Mouse (Mus musculus): ENCODE measurements around the gene Tgm4.

The Tgm4 gene

DNA sequence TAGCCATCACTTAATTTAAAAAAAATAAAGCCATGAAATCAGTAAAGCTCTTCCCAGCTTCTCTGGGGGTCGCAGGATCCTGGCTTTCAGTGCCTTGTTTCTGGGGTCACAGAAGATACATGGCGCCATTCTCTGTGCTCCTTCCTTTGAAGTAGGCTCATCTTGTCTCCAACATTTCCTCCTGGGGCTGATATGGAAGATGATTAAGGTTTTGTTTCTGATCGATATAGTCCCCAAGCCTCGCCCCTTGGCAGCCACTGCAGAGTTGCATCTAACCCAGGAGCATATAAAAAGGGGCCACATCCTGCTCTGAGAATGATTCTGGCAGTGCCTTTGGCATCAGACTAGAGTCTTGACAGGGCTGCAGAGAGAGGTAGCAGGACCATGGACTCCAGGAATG, at the start of gene Tgm4:
Gene Tgm4, plus strand, starts transcription at position 301 of the 400 bp plus-strand sequence.
- DNase-seq (ENCODE audit: low spot score in 2 of 2), result no peak

DNA sequence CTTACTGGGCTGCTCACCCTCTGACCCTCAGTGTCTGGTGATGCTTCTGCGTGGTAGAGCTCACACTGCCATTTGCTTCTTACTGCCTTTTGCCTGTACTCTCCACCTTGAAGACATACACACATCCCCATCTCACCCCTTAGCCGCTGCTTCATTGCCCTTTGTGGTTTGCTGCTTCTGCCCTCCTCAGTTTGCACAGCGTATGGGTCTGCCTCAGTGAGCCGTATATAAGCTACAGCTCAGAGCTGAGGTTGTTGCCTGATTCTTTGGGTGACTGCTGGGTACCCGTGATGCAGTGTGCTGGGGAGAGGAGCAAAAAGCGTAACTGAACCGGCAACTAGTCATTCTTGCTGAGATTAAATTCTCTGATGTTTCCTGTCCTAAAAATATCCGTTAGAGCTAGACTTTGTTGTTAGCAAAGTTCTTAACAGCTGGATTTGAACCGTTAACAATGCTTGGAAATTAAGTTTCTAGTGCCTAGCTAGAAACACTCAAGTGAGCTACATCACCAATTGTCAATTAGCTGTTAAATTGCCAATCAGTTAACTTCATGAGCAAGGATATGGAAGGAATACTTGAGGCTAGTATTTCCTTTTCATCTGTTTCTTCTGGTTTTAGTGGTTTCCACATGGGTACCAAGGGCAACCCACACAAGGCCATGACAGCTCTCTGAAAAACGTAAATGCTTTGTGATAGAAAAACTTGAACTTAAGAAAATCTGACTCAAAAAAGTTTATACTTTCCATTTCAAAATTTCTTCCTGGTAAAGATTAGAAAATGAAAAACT, 35.9 kb upstream of the Tgm4 start:
- no peak for DNase-seq (ENCODE audit: low spot score in 2 of 2)

DNA sequence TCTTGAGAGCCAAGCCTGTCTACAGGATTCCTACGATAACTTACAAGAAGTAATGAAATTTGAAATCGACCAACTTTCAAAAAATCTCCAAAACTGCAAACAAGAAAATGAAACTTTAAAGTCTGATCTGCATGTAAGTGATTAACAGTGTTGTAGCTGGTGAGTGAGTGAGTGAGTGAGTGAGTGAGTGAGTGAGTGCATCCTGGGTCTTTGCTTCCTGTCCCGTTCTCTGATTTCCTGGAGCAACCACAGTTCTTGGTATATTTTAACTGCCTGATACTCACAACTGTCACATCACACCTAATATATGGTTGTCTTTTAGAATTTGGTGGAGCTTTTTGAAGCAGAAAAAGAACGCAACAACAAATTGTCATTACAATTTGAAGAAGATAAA, 35.3 kb upstream of the Tgm4 start:
- no peak for DNase-seq (ENCODE audit: low spot score in 2 of 2)

DNA sequence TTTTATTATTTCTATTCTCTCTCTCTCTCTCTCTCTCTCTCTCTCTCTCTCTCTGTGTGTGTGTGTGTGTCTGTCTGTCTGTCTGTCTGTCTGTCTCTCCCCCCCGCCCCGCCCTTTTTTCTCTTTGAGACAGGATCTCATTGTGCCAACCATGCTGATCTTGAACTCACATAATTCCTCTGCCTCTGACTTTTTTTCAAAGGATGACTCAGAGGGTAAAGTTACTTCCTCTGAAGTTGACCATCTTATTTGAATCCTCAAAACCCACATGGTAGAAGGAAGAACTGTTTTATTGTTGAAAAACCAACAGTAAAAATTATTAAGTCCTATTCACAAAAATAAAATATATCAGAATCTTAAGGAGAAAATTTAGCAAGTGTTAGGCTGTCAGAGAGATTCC, 29.8 kb upstream of the Tgm4 start:
- DNase-seq (ENCODE audit: low spot score in 2 of 2), result no peak

DNA sequence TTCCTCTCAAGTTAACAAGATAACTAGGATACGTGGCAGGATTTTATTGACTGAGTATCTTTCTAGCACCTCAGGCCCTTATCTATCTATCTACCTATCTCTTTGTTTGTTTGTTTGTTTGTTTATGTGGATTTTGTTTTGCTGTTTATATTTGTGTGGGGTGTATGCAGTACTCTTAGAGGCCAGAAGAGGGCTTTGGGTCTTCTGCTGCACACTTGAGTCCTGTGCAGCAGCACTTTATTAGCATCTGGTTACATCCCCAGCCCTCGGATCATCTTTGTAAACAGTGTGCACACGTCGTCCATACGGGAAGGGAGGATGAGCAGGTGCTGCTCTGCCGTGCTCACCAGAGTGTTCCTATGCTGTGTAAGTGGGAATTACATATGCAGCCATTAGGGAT, 28.5 kb upstream of the Tgm4 start:
- no peak for DNase-seq (ENCODE audit: low spot score in 2 of 2)

DNA sequence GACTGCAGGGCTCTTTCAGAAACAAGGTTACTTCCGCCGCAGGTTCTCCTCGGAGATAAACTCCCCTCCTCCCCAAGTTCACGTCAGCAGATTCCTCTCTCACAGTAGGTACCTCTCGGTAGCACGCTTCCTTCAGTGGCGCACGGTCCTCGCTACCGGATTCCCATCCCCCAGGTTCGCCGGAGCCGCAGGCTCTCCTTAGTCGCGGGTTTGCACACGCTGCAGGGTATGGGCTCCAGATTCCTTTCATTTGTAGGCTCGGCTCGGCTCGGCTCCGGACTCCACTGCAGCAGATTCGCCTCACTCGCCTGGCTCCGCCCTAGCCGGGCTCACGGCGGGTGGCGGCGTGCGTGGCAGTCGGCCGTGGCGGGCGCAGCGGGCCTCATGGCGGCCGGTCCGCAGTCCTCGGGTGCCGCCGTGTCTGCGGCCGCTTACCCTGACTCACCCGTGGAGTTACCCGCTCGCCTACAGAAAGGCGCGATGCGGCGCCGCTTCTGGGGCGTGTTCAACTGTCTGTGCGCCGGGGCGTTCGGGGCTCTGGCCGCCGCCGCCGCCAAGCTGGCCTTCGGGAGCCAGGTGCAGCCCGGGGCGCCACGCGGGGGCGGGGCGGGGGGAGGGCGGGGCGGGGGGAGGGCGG, 13.4 kb upstream of the Tgm4 start, which contains the start of gene Tmem42:
Gene Tmem42, plus strand, starts transcription at position 332 of the 637 bp plus-strand sequence.
- DNase-seq (ENCODE audit: low spot score in 2 of 2), result peak; percentile 65 to 87

DNA sequence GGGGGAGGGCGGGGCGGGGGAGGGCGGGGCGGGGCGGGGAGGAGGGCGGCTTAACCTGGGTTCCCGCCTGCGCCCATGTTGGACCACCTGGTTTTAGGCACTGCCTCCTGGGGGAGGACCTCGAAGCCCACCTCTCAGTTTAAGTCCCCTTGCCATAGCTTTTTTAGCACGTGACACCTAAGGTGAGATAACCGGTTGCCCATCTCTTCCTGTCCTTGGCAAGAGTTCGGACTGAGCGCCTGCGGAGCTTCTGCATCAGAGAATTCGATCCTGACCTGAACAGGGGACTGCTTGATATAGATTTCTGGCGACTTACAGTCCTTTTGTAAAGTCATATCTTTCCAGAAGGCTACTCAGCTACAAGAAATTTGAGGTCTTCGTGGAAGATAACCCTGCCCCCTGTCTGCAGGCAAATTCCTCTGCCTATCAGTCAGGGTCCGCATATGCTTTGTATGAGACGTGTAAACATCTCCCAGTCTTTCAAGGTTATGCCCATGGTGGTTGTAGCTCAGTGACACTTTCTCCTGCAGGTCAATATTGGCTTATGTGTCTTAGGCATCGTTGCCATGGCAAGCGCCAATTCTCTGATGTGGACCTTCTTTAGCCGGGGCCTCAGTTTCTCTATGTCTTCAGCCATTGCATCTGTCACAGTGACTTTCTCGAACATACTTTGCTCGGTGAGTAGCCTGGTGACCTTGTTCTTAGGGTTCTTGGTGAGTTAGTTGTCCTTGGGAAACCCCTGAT, 12.7 kb upstream of the Tgm4 start:
- DNase-seq (ENCODE audit: low spot score in 2 of 2), result peak in 1 of 2 experiments; percentile 36

DNA sequence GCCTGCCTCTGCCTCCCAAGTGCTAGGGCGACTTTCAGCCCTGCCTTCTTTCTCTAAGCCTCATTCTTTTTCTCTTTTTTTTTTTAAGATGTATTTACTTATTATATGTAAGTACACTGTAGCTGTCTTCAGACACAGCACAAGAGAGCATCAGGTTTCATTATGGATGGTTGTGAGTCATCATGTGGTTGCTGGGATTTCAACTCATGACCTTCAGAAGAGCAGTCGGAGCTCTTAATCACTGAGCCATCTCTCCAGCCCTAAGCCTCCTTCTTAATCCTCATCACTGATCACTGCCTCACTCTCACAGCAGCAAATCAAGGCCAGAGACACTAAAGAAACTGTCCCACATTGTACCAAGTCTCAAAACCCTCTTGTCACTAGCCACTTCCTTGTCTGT, 10.3 kb upstream of the Tgm4 start:
- DNase-seq (ENCODE audit: low spot score in 2 of 2), result no peak

DNA sequence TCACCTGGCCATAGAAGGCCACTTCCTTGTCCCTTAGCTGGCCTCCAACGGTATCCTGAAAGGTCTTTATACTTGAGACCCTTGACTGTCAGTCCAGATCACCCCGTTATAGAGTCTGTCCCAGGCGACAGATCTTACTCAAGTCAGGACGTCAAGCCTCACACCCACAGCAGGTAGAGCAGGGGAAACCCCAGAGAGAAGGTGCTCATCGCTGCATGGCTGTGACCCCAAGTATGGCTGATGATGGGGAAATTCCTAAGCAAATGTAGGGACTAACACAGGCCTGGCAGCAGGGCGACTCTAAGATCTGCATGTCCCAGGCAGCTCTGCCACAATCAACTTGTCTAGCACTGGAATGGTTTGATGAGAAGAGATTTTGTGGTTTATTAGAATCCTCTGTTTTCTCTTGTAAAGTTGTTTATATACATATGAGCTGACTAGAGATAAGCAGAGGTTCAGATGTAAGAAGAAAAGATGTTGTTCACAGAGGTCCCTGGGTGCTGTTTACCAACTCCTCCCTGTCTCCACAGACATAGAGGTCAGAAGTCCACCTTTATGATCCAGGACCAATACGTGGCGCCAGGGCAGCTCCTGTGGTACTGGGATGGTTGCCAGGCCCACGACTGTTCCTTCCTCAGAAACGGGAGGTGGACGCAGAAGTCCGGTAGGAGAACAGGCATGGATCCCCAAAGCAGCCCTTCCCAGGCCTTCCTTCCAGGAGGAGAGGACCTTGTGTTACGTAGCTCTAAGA, 2.9 kb upstream of the Tgm4 start:
- DNase-seq (ENCODE audit: low spot score in 2 of 2), result no peak

DNA sequence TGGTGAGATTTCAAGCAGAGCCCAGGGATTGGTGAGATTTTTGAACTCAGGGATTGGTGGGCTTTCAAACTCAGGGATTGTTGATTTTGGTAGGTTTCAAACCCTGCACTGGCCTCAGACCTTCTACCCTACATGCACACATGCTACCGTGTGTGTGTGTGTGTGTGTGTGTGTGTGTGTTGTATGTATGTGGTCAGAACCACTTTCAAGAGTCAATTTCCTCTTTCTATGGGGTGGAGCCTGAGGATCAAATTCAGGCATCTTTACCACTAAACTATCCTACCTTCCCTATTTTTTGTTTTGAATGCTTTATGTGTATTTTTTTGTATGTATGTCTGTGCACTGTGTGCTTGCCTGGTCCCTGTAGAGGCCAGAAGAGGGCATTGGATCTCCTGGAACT, 13.1 kb downstream of the Tgm4 start:
- DNase-seq (ENCODE audit: low spot score in 2 of 2), result no peak

DNA sequence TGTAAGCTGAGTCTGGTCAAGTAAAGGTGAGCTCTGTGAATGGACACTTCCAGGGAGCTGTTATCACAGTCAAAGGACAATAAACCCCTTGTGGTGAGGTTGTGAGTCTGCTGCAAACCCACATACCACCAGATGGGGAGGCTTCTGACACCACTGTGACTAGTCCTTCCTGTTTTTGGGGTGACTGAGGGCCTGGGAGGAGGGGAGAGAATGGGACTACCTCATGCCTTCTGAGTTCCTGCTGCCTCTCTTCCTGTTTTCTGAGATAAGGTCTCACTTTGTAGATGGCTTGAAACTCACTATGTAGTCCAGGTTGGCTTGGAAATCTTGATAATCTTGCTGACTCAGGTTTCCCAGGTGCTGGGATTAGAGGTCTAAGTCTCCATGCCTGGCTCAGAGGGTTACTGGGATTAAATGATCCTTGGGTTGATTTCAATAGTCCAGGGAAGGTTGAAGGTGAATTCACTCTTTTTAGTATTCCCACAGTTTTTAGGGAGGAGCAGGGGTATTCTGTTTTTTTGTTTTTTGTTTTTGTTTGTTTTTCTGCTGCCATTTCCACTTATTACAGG, 24.3 kb downstream of the Tgm4 start:
- DNase-seq (ENCODE audit: low spot score in 2 of 2), result no peak

DNA sequence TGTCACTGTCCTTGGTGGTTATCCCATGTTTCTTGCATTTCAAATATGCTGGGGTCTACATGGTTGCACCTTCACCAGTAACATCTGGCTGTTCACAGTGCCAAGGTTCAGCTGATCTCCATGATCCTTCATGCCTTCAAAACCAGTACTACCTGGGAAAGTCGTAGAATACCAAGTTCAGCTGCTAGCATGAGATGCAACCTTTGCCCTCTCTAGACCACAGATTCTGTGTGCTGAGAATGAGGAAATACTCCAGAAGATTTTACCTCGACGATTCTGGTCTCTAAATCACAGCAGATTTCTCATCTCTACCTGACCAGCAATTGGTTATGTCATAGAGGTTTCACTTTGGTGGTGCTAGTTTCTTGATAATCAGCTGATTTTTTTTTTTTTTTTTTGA, 25.6 kb downstream of the Tgm4 start:
- no peak for DNase-seq (ENCODE audit: low spot score in 2 of 2)

DNA sequence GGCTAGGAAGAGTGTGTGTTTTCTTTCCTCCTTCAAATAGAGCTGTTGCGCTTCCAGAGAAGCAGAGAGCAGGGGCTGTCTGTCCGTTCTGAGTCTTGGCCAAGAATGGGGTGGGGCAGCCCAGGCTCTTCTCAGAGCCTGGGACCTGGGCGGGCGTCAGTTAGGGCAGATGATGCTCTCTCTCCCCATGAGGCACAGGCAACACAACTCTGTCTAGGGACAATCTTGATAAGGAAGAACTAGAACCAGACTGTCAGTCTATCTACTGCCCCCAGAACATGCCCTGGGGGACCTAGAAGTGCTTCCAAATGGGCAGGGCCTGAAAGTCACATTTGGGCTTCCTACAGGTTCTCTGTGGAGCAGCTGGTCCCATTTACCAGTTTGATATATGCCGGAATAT, 44.6 kb downstream of the Tgm4 start:
- no peak for DNase-seq (ENCODE audit: low spot score in 2 of 2)

DNA sequence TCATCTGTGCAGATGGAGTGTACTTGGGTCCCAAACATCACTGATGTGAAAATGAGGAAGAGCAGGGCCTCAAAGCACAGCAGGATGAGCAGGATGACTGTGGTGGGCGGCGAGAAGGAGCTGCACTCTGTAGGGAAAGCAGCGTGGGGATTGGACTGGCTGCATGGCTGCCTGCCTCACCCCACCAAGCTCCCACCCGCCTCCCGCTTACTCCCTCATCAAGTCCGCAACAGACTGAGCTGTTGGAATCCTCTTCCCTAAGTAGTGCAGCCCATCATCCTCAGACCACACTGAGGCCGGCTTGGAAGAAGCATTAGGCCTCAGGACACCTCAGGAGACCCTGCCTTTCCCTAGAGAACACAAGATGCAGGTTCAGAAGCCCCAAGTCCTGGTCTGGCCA, 45.8 kb downstream of the Tgm4 start:
- DNase-seq (ENCODE audit: low spot score in 2 of 2), result peak in 1 of 2 experiments; percentile 13

DNA sequence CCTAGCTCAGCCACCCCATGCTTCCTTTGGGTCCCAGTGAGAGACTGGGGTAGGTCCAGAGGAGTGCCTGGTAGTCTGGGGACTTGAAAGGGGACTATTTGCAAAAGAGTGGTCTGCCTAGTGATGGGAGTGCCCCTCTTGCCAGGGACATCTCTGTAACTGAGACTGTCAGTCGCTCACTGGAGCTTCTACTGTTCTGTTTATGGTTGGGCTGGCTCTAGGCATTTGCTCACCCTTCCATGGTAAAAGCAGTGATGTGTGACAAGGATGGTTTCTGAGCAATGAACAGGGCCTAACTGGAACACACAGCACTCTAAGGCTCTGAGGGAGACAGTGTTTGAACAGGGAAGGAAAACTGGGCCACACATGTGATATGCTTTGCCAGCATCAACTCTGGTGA, 46.3 kb downstream of the Tgm4 start:
- no peak for DNase-seq (ENCODE audit: low spot score in 2 of 2)

DNA sequence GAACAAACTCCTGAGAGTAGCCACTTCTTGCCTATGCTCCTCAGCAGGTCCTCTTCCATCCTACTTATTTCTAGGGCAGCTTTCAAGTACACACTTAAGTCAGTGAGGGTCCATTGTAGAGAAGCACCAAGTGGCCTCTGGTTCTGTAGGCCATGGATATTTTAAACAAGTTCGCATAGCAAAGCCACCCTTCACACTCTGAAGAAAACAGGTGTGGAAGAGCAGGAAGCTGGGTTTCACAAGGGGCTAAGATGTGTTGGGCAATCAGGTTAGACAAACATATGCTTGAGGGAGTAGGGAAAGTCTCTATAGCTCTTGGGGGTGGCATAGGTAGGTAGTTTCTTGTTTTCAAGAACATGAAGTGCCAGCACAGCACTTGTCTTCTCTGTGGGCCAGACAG, 50.8 kb downstream of the Tgm4 start:
- no peak for DNase-seq (ENCODE audit: low spot score in 2 of 2)

DNA sequence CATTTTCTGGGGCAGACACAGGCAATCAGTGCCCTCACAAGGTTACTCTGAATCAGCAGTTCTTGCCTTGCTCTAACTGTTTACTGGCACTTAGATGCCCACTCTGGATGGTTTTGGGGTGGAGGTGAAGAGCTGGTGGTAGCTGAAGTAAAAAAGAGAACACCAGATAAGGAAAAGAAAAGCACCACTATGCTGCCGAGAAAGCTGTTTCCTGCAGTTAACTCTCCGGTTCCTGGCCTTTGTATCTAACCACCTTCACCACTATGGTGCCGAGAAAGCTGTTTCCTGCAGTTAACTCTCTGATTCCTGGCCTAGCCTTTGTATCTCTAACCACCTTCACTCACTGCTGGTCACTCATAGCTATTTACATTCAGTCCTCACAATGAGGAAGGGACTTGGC, 53.0 kb downstream of the Tgm4 start:
- no peak for DNase-seq (ENCODE audit: low spot score in 2 of 2)

DNA sequence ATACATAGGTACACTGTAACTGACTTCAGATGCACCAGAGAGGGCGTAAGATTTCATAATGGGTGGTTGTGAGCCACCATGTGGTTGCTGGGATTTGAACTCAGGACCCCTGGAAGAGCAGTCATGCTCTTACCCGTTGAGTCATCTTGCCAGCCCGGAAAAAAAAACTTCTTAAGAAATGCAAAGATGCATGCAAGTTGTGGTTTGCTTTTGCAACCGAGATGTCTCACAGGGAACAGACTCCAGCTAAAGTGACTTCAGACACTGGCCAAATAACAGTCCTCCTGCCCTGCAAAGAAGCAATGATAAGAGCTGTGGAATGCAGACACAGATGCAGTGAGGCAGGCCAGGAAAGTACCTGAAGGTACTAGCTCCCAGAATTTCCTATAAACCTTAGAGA, 56.3 kb downstream of the Tgm4 start:
- DNase-seq (ENCODE audit: low spot score in 2 of 2), result no peak

DNA sequence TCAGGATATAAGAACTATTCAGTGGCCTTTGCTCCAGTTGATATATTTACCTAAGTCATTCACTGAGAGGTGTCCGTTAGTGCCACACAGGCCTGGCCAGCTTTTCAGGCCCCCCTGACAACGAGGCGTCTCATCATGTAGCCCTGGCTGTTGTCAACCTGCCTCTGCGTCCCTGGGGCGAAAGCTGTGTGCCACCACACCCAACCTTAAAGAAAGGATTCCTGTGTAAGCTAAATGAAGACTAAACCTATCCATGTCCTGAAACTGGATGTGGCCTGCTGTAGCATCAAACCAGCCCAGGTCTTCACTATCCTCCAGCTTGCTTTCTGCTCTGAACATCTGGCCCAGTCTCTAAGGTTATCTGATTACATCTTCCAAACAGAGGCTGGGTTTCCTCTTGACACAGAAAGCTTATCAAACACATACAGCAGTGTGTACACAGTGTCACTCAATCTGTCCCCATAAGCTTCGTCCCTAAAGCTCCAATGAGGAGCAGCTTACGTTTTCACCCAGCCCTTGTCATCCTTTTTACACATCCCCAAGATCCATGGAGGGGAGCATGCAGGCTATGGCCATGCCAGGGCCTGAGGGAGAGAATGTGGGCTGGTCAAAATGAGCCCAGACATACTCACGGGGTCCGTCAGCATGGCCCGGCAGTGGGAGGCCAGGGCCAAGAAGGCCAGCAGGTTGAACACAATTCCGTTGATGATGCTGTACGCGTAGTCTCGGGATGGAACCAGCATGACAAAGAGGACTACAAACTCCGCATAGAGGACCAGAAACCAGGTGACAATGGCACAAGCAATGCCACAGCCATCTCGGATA, 65.3 kb downstream of the Tgm4 start:
- no peak for DNase-seq (ENCODE audit: low spot score in 2 of 2)

DNA sequence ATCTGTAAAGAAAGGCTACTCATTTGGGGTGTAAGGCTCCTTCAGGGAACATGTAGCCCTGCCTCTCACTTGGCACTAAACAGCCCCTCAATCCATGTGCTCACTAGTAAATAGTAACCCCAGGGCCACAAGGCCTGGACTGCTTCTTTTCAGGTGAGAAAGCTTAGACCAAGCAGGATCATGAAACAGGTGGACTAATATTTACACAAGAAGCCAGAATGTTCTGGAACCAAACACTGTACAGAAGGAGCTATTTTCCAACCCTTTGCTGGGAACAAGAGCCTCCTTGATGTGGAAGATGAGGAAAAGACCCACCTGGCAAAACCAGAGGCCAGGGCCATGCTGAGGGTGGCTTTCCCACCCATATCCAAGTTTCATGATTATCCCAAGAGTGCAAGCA, 68.9 kb downstream of the Tgm4 start:
- no peak for DNase-seq (ENCODE audit: low spot score in 2 of 2)

DNA sequence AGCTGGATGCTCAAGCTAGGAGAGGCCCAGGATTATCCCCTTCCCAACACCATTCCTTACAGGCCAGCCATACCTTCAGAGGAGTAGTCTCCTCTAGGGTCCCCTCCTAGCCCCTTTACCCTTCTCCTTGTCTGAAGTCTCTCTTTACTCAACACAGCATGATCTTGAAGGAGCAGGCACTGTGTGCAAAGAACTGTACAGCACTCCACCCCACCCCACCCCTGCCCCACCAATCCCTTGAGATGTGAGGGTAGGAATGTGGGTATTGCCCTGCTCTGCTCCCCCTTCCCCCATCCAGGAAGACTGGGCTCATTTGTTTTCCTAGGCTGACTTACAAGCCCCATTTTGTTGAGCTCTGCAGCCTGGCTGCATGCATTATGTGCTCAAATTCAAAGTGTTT, 69.8 kb downstream of the Tgm4 start:
- no peak for DNase-seq (ENCODE audit: low spot score in 2 of 2)

All from left cerebral cortex, adult 9 months (tissue).